Mouse (Mus musculus): ENCODE data around the gene Prrg2.

Gene Prrg2

DNA sequence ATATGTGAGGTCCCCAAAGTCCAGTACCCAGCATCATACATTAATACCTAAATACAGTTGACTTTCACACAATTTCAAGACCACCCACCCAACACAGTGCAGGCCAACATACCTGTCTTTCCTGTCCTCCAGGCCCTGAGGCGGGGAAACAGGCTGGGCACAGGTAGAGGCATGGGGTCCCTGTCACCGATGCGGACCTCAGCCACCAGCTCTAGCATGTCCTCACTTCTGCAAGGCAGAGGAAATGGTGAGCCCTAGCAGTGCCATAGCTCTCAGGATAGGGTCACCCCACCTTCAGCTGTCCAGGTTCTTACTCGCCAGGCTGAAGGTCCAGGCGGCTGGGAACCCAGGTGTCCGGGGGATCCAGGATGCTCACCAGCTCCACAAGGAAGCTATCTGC, 50.5 kb downstream of the Prrg2 start:
- no peak for DNase-seq (ENCODE audit: low spot score in 2 of 2)

DNA sequence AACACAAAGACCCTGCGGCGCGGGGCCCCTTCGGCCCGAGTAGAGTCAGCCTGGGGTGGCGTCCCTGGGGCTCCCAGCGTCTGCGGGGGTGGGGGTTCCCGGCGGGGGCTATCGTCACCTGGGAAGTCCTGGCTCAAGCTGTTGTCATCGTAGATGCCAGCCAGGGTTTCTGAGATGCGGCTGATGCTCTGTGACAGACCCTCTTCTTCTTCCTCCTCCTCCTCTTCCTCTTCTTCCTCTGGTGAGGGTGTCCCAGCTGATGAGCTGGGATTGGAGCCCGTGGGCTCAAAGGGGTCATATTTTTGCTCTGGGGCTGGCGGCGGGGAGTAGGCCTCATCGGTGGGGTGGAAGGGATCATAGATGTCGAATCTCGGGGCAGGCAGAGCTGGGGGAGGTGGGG, 54.1 kb downstream of the Prrg2 start:
- no peak for DNase-seq (ENCODE audit: low spot score in 2 of 2)

DNA sequence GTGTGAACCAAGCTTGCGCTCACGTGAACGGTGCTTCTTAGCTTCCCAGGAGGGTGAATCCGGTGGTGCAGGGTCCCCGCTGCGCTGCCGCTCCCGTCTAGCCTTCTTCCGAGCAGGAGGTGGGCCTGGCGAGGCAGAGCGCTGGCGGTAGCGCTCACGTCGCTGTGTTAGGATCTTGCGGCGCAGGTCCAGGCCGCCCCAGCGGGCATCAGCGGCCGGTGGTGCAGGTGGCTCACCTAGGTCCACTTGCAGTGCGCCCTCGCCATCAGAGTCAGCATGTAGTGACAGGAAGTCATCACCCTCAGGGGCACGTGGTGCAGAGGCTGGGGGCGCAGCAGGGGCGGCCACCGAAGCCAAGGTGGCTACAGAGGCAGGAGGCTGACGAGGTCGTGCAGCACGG, 54.6 kb downstream of the Prrg2 start:
- no peak for DNase-seq (ENCODE audit: low spot score in 2 of 2)

DNA sequence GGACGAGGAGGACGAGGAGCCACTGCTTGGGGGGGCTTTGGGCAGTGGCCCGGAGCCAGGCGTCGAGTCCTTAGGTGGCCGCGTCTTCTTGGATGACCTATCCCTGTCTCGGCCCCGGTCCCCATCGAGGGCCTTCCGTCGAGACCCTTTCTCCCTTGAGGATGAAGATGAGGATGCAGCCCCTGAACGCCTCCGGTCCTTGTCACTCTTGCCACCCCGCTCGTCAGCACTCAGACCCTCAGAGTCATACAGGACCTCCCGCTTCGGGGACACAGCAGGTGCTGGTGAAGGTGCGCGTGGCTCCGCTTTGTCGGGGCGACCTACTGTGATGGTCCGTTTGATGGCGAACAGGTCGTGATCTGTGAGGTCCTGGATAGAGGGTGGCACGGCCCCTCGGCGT, 55.3 kb downstream of the Prrg2 start:
- DNase-seq (ENCODE audit: low spot score in 2 of 2): no peak

DNA sequence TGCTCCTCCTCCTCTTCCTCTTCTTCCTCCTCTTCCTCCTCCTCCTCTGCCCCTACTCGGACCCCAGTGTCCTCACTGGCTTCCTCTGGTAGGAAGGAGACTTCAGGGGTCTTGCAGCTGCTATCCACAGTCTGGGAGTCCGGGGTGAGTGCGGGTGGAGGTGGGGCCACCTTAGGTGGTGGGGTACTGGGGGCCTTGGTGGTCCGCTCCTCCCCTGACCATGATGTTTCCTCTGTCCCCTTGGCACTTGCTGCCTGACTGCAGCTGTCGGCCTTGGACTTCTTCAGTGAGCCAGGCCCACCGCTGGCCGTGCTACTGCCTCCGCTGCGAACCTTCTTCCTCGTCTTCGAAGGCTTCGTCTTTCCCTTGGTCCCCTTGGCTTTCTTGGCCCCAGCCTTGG, 56.0 kb downstream of the Prrg2 start:
- DNase-seq (ENCODE audit: low spot score in 2 of 2): no peak

DNA sequence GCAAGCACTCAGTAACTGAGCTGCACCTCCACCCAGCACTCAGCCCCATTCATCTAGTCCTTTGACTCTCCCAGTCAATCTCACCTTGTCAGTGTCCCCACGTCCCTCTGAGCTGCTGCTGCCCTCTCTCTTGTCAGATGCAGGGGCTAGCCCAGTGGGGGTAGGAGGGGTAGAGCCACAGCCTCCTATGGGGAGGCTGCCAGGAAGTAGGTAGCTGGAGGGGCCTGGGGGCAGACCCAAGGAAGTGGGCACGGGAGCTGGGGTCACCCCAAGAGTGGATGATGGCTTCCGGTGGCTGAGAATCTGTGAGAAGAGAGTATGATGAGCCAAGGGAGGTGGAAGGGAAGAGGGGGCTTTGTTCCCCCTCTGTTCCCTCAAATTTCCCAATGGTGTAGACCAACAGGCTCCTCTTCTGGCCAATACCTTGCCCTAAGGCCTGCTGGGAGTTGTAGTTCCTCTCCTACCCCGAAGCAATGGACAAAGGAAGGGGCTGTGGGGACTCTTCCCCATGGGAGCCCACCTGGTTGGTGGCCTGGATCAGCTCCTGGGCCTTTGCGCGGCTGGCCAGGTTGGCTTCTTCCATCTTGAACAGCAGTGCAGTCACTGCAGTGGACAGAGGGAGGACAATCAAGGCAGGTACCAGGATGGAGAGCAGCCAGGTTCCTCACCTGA, 57.0 kb downstream of the Prrg2 start:
- no peak for DNase-seq (ENCODE audit: low spot score in 2 of 2)

DNA sequence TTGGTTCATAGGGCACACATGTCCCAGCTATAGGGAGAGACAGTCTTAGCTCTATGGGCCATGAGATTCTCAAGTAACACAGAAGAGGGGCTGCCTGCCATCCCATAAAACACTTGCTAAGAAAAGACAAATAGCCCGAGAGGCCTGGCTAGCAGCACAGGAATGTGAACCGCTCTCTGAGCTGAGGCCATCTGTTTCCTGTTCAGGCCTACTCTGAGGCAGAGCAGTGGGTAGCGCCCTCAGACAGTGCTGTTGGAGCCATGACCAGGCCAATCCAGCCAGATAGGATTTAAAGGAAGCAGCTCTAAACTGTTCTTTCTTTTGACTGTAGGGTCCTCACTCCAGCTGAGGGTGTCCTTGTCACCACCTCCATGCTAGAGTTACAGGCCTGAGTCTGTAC, 57.9 kb downstream of the Prrg2 start:
- no peak for DNase-seq (ENCODE audit: low spot score in 2 of 2)
